Mouse (Mus musculus) kidney, adult 2 months (tissue): ENCODE measurements around the gene Tll1. TPM values are rescaled to one million over a fixed set of nuclear protein-coding genes. Genes with fewer than 3 reads are reported as not detected.
A peak's percentile ranks its signal among the peaks of the same experiment; 100 is the strongest.

Source experiments
- DNase-seq: peaks from one replicate; pipeline ENCODE4 v3.0.0; 2021
- H3K27ac ChIP-seq: fragments of 200-500 bp; 2 replicates; pipeline ENCODE4 v1.5.1; 2012; ENCODE audit warnings: low read depth, low read length, control low read depth, inconsistent platforms; ENCODE audit not compliant: insufficient read depth
- H3K27me3 ChIP-seq: fragments of 200-500 bp; replicated peaks from 2 replicates; pipeline ENCODE4 v1.6.1; 2012; ENCODE audit warnings: mild to moderate bottlenecking, moderate library complexity, low read length, inconsistent platforms; ENCODE audit not compliant: control insufficient read depth, insufficient read depth
- H3K36me3 ChIP-seq: fragments of 200-500 bp; 2 replicates; pipeline ENCODE4 v1.6.1; 2012; ENCODE audit warnings: mild to moderate bottlenecking, moderate library complexity, low read length, inconsistent platforms; ENCODE audit not compliant: control insufficient read depth, insufficient read depth
- H3K4me1 ChIP-seq: fragments of 200-500 bp; 2 replicates; pipeline ENCODE4 v1.6.1; 2011; ENCODE audit warnings: low read length; ENCODE audit not compliant: control insufficient read depth, insufficient read depth
- H3K4me3 ChIP-seq: fragments of 200-500 bp; 2 replicates; pipeline ENCODE4 v1.5.1; 2011; ENCODE audit warnings: mild to moderate bottlenecking, low read depth, low read length, control low read depth; ENCODE audit not compliant: insufficient read depth
- CTCF ChIP-seq: fragments of 200-500 bp; conservative IDR thresholded peaks from 2 replicates; pipeline ENCODE4 v1.5.1; 2011; ENCODE audit warnings: low read depth, mild to moderate bottlenecking, control low read depth, low read length, moderate library complexity, mixed read lengths; ENCODE audit not compliant: insufficient read depth, insufficient read length
- POLR2A ChIP-seq: fragments of 200-500 bp; IDR thresholded peaks from one replicate; pipeline ENCODE4 v1.6.1; 2011; ENCODE audit warnings: low read depth, low read length, control low read depth
- WGBS: fragments of 180-500 bp; shearing (Covaris S2); methylation state at CpG from one replicate; pipeline ENCODE4 v1.1.7; 2018; 5-methylcytosine and 5-hydroxymethylcytosine counted together
- polyA plus RNA-seq: library from polyadenylated mRNA; depleted of rRNA; stranded (reverse); fragments of >200 nt; gene quantifications from 2 replicates; pipeline ENCODE4 v1.2.3, GENCODE M21; 2012

Tll1 gene
- polyA plus RNA-seq, 1 experiment, result 0.92 TPM

- no peak overlapping the region for H3K4me3 ChIP-seq
- no peak overlapping the region for H3K27ac ChIP-seq
- no peak for DNase-seq
- H3K4me1 ChIP-seq, result no peaks in the 10 kb centered on the region
- H3K36me3 ChIP-seq, result no peaks in the 10 kb centered on the region
- TF ChIP-seq CTCF (no peak), POLR2A (no peak)
- no peaks in the 10 kb centered on the region for H3K27me3 ChIP-seq
- 43% methylated on average over 4 of the region's 4 CpGs for WGBS
Observed at GRCm38 (mm10) chr8:64057571-64057970, 148.5 kb downstream of the Tll1 start.

- TF ChIP-seq POLR2A (no peak), CTCF (no peak)
- no peak overlapping the region for H3K27ac ChIP-seq
- H3K4me3 ChIP-seq, result no peak overlapping the region
- no peaks in the 10 kb centered on the region for H3K27me3 ChIP-seq
- no peak for DNase-seq
- no peaks in the 10 kb centered on the region for H3K4me1 ChIP-seq
- H3K36me3 ChIP-seq, result no peaks in the 10 kb centered on the region
- WGBS, result 85% methylated on average over 3 of the region's 3 CpGs
Observed at GRCm38 (mm10) chr8:64048556-64048955, 157.5 kb downstream of the Tll1 start.

DNA sequence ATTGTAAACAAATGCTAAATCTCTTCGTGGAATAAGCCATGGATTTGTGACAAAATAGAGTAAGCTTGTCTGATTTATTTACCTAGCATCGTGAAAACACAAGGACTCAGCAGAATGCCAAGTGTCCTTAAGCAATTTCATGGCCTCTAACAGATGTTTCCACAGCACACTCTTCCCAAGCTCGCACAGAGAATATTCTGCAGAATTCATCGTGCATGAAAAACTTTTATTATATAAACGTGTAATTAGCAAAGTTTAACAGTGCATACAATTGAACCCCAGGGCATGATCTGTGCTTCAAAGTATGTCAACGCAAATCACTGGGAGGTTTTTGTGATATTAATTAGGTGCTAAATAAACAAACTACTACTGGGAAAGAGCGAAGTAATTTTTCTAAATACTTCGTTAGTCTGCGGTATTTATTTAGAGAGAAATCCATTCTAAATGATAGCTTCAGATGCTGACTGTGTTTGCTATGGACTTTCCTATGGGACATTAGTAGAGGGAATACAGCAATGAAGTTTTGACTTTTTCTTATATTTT, 158.0 kb downstream of the Tll1 start:
- Histone ChIP-seq H3K27me3 (no peaks in the 10 kb centered on the region), H3K27ac (no peak overlapping the region), H3K36me3 (no peaks in the 10 kb centered on the region), H3K4me3 (no peak overlapping the region), H3K4me1 (no peaks in the 10 kb centered on the region)
- 44% methylated on average over 9 of the region's 9 CpGs for WGBS
- TF ChIP-seq CTCF, result no peak
- no peak for DNase-seq

DNA sequence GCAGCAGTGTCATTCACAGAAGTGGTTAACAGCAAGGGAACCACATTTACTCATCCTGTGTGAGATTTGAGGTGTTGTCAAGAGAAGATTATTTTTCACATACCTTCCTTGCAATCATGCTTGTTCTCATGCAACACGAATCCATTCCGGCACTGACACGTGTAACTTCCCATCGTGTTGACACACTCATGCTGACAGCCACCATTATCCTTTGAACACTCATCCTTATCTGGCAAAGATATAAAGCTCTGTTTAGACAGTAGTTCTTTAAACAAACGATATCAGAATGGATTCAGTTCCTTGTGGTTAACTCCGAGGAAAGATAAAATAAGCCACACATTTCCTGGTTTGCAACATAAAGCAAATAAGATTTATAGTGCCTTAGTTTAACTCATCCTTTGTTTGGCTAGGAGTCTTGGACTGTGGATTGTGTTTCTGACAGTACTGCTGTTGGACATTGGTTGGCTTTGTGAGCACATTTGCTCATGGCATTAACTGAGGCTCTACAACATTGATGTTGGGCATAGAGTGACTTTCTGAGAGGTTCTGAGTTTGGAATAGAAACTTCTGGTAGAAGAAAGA, 164.7 kb downstream of the Tll1 start:
- WGBS, result 16% methylated on average over 6 of the region's 6 CpGs
- no peak overlapping the region for H3K4me3 ChIP-seq
- no peak overlapping the region for H3K27ac ChIP-seq
- H3K4me1 ChIP-seq, result no peaks in the 10 kb centered on the region
- TF ChIP-seq POLR2A, result no peak
- TF ChIP-seq CTCF, result no peak
- no peaks in the 10 kb centered on the region for H3K27me3 ChIP-seq
- no peak for DNase-seq
- H3K36me3 ChIP-seq, result no peaks in the 10 kb centered on the region

GRCm38 (mm10) chr8:64030672-64031385, 175.2 kb downstream of the Tll1 start:
- Histone ChIP-seq H3K36me3 (no peaks in the 10 kb centered on the region), H3K4me3 (no peak overlapping the region), H3K27ac (no peak overlapping the region), H3K4me1 (no peaks in the 10 kb centered on the region), H3K27me3 (no peaks in the 10 kb centered on the region)
- no peak for DNase-seq
- TF ChIP-seq POLR2A (no peak), CTCF (no peak)
- 82% methylated on average over 4 of the region's 4 CpGs for WGBS

- TF ChIP-seq CTCF, result no peak
- no peak for TF ChIP-seq POLR2A
Observed at GRCm38 (mm10) chr8:64030081-64030480, 176.0 kb downstream of the Tll1 start.

DNA sequence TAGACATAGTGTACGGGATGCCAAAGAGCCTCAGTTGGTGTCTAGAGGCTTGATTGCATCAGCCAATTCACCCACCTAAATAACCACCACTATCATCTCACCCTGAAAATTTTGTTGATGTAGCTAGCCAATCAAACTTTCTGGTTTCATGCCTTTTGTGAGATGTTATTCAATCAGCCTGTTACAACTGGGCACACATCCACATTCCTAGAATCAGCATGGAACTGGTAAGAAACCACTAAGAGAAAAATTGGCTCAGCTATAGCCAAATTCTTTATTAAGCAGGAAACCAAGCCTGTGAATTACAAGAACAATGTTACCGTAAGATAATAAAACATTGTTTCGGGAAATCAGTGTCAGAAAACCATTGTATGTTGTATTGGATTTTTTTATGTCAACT, 176.5 kb downstream of the Tll1 start:
- no peaks in the 10 kb centered on the region for H3K4me1 ChIP-seq
- 77% methylated on average over 3 of the region's 3 CpGs for WGBS
- no peak overlapping the region for H3K4me3 ChIP-seq
- H3K27me3 ChIP-seq, result no peaks in the 10 kb centered on the region
- no peak overlapping the region for H3K27ac ChIP-seq
- peak; percentile 19 for DNase-seq
- no peak for TF ChIP-seq POLR2A
- no peak for TF ChIP-seq CTCF
- H3K36me3 ChIP-seq, result no peaks in the 10 kb centered on the region

More at GRCm38 (mm10) chr8:64030081-64030480, 176.0 kb downstream of the Tll1 start:
- Histone ChIP-seq H3K4me3 (no peak overlapping the region), H3K36me3 (no peaks in the 10 kb centered on the region), H3K4me1 (no peaks in the 10 kb centered on the region), H3K27ac (no peak overlapping the region), H3K27me3 (no peaks in the 10 kb centered on the region)
- no peak for DNase-seq

- TF ChIP-seq CTCF, result no peak
- no peak for TF ChIP-seq POLR2A
- H3K4me1 ChIP-seq, result no peaks in the 10 kb centered on the region
- DNase-seq, result no peak
- no peaks in the 10 kb centered on the region for H3K27me3 ChIP-seq
- WGBS, result 64% methylated on average over 5 of the region's 5 CpGs
- H3K4me3 ChIP-seq, result no peak overlapping the region
- no peak overlapping the region for H3K27ac ChIP-seq
- H3K36me3 ChIP-seq, result no peaks in the 10 kb centered on the region
Observed at GRCm38 (mm10) chr8:64024359-64024758, 181.7 kb downstream of the Tll1 start.
